Mouse (Mus musculus): ENCODE measurements around the gene Plac1.
A peak's percentile ranks its signal among the peaks of the same experiment; 100 is the strongest.

Plac1 gene

DNA sequence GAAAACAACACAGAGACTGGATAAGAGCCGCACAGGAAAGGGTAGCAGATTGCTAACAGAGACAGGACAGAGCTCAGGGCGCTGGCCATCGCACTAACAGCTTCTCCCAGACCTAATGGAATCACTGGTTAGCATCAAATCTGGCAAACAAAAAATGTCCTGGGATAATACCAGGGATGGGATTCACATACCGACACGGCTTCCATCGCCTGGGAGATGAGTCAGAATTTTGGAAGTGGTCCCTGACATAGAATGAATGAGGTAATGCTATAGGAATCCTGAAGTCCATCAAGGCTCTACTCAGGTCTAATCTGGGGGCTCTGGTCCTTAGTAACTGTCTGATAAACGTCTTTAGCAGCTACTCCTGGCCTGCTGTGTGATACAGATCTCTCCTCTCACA, 140.0 kb downstream of the Plac1 start:
- no peak for DNase-seq

DNA sequence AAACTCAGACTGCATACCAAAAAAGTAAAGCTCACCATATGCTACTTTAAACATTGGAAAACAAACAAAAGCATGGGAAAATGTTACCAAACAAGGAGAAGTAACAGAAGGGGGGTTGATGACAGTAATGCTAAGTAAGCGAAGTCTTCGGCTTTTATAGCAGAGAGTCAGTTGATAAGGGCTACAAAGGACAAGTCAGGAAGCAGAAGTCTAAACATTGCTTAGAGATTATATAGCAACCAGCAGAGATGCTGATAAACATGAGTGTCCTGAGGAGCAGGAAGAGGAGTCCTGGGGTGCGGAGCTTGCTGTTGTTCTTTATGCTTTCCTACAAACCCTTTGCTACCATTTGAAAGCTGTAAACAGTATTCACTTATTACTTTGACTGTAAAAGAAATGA, 140.6 kb downstream of the Plac1 start:
- no peak for DNase-seq

DNA sequence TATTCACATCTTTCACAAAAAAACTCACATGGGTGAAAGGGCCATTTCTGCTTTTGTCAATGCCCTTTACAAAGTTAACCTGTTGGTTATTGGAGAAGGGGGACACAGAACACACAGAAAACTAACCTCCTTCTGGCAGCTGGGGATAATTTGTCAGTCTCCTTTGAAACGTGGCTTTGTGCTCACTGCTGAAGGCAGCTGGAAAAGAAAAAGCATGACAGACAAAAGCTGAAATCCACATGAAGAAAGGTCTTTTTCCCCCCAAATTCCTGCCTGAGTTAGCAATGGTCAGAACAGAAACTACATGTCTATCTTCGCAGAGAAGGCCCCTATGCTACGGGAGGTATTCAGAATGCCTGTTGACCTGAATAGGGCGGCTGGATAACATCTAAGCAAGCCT, 141.6 kb downstream of the Plac1 start:
- DNase-seq = no peak

DNA sequence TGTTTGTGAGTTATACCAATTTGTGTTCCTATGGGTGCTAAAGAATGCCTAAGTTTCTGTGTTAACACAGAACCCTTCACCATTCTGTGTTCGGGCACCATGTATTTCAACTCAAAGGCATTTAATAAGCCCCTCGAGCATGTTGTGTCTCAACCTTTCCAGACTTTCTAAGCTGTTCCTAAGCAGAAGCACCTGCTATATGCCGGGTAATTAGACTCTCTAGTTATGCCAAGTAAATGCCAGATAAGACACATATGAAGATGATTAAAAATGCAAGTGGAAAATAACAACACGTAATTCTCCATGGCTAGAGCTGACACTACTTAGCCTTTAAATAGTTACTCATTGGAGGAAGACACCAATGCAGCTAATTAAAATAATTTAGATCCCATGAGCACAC, 142.1 kb downstream of the Plac1 start:
- no peak for DNase-seq

DNA sequence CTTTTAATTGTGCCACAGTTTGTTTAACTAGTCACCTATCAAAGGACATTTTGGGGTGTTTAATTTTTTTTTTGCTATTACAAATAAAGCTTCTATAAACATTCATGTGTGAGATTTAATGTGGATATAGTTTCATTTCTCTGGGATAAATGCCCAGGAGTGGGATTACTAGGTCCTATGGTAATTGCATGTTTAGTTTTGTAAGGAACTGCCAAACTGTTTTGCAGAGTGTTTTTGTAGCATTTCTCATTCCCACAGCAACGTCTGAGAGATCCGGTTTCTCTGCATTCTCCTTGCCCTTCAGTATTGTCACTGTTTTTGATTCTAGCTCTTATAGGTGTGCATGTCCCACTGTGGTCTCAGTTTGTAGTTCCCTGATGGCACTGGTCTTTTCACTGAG, 146.5 kb downstream of the Plac1 start:
- no peak for DNase-seq

DNA sequence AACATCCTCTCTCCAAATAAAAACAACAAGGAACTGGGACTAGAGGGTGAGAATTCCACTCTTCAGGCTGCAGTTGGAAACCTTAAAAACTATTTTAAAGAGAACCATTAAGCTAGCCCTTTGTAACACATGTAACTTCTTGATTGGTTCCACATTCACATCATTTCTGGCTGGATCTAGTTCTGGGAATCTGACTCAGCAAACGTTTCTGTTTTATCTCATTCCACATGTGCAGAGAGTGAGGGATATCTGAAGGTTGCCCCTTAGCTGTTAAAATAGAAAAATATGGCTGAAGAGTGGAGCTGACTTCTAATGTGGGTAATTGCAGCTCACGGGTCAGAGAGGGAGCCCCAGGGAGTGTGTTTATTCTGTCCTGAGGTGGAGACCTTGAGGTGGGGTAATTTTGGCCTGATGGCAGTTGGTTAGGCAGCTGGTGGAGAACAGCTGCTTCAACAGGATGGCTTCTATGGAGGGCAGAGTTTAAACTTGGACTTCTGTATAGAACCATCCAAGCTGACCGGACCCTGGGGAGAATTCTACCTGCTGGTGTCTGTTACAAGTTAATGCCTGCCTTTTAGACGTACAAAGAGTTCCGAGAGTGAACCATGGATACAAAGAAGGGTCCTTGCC, 151.1 kb downstream of the Plac1 start:
- DNase-seq = no peak

DNA sequence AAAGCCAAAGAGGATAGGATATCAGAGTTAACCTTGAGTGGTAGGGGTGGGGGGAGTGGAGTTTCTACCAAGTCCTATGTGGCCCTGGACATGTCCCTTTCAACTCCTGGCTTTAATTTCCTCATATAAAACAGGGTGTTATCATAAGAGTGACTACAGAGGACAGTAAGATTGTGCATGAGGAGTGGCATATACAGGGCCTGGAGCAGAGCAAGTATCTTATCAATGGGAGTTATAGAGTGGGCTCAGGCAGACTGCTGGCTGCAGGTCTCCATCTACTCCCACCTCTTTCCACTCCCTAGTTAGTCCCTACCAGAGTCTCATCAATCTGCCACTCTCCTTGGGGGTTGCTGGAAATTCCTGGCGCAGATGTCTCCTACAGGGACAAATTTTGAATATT, 152.7 kb downstream of the Plac1 start:
- DNase-seq = no peak

DNA sequence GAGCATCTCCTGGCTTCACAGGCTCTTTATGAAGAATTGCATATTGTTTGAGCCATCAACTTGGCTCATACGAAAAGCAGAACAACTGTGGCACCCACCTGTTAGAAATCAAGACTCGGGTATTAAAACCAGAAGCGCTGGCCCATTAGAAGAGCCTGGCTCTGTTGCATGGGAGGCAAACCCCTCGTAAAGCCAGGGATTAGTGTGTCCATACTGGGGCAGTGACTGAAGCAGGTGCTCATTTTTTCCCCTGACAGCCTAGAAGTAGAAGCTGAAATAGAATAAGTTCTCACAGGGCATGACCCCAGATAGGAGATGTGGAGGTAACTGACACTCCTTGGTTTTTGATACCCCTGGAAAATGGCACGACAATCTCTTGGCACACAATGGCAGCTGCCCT, 154.4 kb downstream of the Plac1 start:
- no peak for DNase-seq

DNA sequence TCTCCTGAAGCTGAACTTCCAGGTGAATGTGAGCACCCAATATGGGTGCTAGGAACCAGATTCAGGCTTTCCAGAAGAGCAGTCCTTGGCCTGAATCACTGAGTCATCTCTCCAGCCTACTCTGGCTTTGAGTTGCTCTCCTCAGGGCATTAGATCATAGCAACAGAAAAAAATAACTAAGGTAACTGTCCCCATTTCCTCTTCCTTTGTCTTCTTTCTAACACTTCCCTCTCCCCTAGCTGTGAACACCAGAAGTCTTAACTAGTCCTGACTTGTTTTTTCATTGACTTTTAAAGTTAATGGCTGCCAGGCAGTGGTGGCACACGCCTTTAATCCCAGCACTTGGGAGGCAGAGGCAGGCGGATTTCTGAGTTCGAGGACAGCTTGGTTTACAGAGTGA, 175.5 kb downstream of the Plac1 start:
- DNase-seq = no peak

DNA sequence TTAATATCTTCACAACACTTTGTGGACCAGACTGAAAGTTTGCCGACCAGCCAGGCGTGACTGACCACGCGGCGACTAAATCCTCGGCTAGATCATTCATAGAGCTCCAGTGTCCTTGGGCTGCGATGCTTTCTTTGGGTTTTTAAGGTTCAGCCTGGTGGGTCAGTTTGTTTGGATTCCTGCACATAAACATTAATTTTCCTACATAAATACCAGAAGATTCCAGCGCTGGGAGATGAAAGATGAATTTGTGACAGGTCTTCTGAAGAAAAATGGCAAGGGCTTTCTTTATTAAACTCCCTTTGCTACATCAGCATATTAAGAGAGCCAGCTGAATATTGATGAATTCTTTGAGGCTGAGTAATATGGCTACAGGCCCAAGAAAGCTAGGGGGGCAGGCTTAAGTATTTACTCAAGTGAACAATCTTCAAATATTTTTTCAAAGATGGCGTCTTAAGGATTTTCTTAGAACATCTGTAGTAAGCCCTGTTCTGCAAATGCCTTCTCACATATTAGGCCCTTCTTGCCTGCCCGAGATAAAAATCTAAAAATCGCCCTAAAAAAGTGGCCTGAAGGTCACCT, 180.4 kb downstream of the Plac1 start:
- no peak for DNase-seq

DNA sequence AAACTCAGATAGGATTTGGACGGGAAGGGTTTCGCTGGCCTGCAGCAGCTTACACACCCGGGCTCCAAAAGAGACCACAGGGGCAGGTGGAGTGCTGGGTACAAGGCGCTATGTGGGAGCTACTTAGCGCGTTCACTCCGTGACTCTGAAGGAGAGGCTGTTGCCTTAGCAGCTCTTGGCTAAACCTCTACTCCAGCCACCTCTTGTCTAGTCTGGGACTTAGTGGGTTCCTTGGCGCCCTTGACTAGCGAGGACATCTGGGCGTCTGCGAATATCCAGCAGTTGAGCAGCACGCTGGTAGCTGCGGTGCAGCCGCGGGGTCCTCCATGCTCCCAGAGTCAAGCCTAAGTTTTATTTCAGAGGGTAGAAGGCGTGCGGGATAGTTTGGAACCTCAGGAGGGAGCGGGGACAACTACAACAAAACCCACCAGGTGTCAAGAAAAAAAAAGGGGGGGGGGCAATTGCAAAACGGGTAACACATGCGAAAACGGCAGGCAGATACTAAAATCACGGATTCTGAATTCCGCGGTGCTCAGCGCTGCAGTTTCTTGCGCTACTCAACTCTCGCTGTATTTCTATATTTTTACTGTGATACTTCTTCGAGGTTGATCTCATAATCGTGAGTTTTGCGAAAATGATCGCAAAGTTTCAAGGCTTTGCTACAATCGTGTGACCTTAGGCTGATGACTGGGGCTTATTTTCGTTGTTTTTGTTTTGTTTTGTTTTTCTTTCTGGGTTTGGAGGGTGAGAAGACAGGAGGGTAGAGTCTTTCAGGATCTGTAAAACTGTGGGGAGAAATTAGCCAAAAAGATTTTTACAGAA, 181.2 kb downstream of the Plac1 start:
- no peak for DNase-seq

DNA sequence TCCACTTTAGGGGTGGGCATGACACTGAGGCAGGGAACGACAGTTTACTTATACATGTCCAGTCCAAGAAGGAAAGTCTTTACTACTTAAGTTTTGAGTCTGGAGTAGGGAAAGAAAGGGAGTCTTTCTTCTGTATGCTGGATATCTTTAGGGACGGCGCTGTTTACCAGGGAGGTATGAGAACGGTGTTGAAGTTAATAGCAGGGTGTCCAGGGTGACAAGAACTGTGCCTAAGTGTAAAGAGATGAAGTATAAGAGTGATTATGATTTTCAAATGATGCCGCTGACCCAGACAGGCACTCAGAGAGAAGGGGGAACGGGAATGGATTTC, 182.2 kb downstream of the Plac1 start:
- DNase-seq = no peak

DNA sequence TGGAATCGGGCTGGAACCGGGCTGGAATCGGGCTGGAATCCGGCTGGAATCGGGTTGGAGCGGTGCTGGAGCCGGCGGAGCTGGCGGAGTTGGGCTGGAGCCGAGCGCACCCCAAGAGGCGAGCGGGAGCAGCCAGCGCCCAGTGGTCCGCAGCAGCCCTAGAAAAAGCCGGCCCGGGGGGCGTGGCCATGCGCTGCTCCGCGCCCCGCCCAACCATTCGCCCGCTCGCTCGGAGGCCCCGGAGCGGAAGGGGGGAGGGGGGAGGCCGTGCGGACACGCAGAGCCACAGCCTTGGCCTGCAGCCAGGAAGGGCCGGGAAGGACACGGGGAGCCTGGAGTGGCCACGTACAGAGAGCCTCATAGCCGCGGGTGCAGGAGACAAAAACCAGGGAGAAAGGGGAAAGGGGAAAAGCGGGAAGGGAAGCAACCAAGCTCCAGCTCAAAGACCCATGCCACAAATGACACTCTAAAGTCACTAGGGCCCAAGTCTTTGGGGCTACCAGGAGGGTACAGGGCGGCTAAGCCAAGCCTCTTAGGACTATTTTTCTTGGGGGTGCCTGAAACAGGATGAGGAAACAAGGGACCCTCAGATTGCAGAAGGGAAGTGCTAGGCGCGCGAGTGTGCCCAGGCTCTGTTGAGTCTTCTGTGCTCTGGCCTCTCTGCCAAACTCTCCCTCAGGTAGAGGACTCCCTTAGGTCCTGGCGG, 182.7 kb downstream of the Plac1 start:
- DNase-seq = peak; percentile 24

DNA sequence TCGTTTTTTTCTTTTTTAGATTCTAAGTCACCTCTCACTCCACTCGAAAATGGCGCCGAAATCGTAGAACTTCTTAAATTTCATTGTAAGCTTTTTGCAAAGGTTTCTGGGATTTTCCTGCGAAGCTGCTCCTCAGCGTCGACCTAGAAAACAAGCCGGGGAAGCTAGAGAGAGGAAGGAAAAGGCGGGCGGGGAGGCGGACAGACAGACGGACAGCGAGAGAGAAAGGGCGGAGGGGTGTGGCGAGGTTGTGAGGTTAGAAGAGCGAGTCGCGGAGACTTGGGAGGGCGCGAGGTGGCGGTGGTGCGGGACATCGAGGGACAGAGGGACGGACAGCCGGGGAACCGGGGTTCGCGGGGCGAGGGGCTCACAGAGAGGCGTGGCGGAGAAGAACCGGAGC, 183.3 kb downstream of the Plac1 start:
- no peak for DNase-seq

DNA sequence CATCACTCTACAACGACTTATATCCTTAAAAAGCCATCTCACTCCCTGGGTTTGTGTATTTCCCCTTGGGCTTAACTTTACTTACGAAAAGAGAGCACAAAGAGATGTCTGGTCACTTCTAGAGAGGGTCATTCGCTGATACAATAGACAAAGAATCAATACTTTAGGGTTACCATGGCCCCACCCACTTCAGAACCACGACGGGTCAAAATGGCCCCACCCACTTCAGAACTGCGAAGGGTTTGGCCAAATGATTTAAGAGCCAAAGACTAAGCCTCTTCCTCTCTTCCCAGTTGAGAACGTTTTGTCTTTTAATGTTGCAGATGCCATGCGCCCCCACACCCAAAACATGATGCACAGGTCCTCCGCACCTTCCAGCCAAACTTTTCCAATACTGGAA, 184.1 kb downstream of the Plac1 start:
- DNase-seq = no peak

DNA sequence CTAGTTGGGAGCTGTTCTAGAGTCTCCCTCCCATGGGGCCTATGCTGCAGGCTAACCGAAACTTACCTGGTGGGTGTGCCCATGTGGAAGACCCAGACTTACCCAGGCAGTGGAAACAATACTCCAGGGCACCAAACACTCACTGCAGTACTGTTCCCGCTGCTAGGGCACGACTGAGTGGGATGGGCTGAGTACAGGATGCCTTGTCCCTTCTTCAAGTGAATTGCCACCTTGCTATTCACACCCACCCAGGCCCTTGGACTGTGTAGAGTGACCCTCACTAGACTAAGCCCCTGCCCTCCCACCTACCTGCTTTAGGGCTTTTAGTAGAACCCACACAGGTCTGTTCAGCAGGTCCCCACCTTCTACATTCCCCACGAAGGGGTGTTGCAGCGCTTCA, 186.0 kb downstream of the Plac1 start:
- no peak for DNase-seq

DNA sequence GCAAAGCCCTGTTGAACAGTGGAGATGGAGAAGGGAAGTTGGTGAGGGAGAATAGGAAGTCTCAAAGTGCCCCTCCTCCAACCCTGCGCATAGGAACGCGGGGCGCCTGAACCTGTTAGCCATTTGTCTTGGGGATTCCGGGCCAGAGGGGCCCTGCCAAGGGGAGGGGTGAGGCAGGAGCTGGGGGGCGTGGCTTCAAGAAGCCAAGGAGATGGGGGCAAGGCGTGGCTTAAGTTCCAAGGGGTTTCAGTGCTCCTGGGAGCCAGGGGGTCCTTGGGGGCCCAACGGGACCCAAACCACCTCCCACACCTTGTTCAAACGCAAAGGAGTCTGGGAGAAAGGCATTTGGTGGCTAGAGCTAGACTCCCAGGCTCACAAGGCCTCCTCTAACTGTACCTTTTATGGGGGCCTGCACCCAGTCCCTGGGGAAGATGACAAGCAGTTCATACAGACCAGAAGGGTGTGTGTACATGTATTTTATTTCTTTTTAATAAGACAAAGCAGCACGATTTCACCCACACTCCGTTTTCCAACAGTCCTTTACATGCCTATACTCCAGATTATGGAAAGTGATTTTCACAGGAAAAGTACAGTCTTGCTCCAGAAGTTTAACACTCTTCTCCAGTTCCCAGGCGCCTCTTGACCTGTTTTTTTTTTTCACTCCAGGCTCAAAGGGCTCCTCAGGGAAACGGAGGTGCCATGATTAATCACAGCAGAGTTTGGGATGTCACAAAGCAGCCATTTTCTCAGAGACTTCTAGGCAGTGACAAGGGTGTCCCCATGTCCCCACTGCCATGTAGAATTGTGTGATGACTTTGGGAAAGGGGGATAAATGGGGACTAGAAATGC, 187.0 kb downstream of the Plac1 start:
- no peak for DNase-seq

DNA sequence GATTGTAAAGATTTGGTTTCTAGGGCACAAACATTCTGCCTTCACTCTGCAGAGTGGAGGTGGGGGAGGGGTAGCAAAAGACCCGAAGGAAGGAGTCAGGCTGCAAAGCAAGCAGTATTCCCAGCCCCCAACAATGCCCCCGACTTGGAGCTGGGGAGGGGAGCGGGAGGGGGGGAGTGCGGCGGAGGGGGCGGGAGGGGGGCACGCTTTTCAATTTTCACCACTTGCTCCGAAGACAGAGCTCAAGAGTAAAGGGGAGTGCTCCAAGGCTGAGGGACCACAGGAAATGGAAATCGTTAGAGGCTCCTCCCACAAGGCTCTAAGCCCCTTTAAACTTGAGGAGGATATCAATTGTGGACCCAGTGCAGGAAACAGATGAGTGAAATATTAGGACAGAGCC, 189.6 kb downstream of the Plac1 start:
- no peak for DNase-seq

DNA sequence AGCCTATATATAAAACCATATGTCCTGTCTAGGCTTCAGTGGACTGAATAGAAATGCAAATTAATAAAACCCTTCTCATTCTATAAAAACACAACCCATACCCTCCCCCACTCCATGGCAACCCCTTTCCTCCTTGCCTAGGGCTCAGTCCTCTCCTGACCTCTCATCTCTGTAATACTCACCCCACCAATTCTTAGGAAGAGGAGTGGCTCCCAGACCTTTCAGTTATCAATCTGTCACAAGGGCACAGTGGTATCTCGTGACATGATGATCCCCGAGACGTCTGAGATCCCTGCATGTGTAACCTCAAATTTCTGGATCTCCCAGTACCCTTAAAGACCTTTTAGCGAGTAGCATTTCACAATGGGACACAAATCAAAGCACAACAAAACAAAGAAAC, 190.7 kb downstream of the Plac1 start:
- no peak for DNase-seq

DNA sequence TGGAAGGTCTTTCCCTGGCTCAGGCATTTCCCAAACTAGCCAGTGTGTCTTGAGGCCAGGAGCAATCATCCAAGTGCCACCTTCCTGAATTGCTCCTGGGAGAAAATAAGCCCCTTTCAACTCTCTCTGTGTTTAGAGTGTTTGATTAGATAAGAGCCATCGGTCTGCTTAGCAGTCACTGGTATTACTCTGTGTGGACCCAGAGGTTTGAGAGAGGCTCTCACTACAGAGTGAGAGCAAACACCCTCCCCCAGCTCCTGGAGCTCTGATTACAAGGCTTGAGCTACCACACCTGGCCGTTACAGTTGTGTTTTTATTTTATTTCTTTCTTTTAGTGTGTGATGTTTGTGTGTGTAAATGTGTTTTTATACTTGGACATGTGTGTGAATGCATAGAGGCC, 193.0 kb downstream of the Plac1 start:
- DNase-seq = no peak

DNA sequence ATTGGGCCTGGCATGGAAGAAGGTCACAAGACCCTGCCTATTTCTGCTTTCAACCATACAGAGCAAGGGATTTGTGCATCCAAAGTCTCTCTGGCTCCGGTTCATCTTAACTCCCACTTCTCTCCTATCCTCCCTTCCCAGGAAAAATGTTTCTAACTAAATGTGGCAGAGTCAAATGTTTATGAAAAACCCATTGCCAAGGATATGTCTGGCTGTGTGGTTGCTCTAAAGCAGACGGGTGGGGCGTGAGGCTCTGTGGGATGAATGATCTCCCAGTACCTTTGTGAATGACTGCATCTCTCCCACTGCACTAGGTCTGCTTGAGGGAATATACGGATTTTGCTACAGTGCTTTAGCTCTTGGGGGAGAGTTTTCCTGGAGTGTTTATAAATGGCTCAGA, 193.9 kb downstream of the Plac1 start:
- DNase-seq = no peak

DNA sequence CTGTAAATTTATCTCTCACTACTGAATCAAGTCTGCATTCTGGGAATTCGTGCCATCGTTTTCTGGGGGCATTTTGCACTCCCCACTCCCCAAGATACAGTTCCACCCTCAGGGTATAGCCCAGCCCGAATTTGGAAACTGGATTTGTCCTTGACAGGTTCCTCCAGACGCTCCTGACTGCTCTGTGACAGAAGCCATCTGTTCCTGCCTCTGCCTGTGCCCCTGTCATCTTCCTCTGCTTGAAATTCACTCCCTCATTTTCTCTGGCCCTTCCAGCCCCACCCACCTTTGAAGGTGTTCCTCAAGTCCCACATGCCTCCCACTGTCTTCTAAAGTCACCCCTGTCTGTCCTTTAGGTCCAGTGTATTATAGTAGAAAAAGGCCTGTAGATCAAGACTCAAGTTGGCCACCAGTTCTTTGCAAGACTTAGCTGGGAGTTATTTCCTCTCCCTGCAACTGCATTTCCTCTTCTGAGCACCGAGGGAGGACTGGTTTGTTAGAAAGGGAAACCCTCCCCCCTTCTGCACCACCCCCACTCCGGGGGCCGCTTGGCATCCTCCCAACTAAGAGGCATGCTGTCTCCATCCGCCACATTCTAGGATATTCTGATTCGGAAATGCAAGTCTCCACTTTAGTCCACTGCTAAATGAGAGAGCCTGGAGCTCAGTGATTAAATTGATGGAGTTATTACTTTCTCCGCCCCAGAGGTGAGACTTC, 194.6 kb downstream of the Plac1 start:
- DNase-seq = no peak

All from cerebellum, adult 9-11 months (tissue).